Comparison of ENCODE assay signal across 19 mouse cellular contexts in genomic region chr10:111315940-111316339, GRCm38 (mm10).
"Had no signal": no experiment of that assay in that cellular context is flagged by ENCODE, and none has a peak within 500 bp of the region (broad histone marks: within the 10 kb centered on the region; RNA-seq: fewer than 3 reads in every experiment).

No protein-coding gene starts in this region.

- H3K4me3 ChIP-seq: lung, embryonic 15.5 days; megakaryocyte, embryonic 14.5 days; midbrain, embryonic 10.5 days; midbrain, embryonic 12.5 days; neural tube, embryonic 12.5 days; stomach, embryonic 15.5 days had no signal

- ATAC-seq: lung, postnatal 0 days; midbrain, embryonic 16.5 days had no signal

- DNase-seq: lung, adult 2 months; lung, postnatal 14 days; lung, postnatal 36 days; midbrain, embryonic 14.5 days; right cerebral cortex, postnatal 14 days; thymus, adult 18-20 months; thymus, postnatal 14 days; thymus, postnatal 36 days had no signal

- H3K27ac ChIP-seq: liver, embryonic 14.5 days; lung, embryonic 15.5 days; macrophage; midbrain, embryonic 10.5 days; midbrain, embryonic 12.5 days; neural tube, embryonic 12.5 days; stomach, embryonic 15.5 days; stomach, postnatal 0 days had no signal
